26 mouse cellular contexts compared by ENCODE assay signal in genomic region chr4:154226678-154227077, GRCm38 (mm10). TPM values are rescaled to one million over a fixed set of nuclear protein-coding genes. Genes with fewer than 3 reads are reported as not detected.
DNase-seq lines count a peak whose midpoint lies in the region; ATAC-seq and TF ChIP-seq lines count a peak whose summit lies in the region.
"Had no signal": no experiment of that assay in that cellular context is flagged by ENCODE, and none has a peak within 500 bp of the region (broad histone marks: within the 10 kb centered on the region; RNA-seq: fewer than 3 reads in every experiment).

No protein-coding gene starts in this region.

- H3K27ac ChIP-seq in heart, embryonic 13.5 days (replicated peaks) = peak overlapping the region; percentile 41; the same call in 1 of the 2 replicates
- no peak overlapping the region for H3K27ac ChIP-seq in hindbrain, postnatal 0 days
- no peak overlapping the region for H3K27ac ChIP-seq in hindbrain, embryonic 13.5 days
- H3K27ac ChIP-seq in embryonic facial prominence, embryonic 14.5 days (replicated peaks; ENCODE audit: low read depth, low read length) = no peak overlapping the region
- H3K27ac ChIP-seq in intestine, embryonic 16.5 days (ENCODE audit: low read length) = no peak overlapping the region
- H3K27ac ChIP-seq: embryonic facial prominence, embryonic 12.5 days; gastrocnemius, adult 2 months had no signal

- peak; percentile 18; the same call in 1 of the 2 replicates for TF ChIP-seq CTCF in hindbrain, postnatal 0 days (IDR thresholded peaks at IDR 0.05; ENCODE audit: low read depth)

- no peak for ATAC-seq in heart, embryonic 13.5 days (ENCODE audit: extremely low read depth, insufficient number of reproducible peaks, low FRiP score, low TSS enrichment)
- ATAC-seq in hindbrain, postnatal 0 days = no peak
- no peak for ATAC-seq in hindbrain, embryonic 13.5 days (ENCODE audit: low FRiP score)
- no peak for ATAC-seq in embryonic facial prominence, embryonic 14.5 days (ENCODE audit: low read depth)
- no peak for ATAC-seq in intestine, embryonic 16.5 days
- ATAC-seq: CD4-positive, CD25-positive, alpha-beta regulatory T cell, adult 4 months; forebrain, embryonic 14.5 days; forebrain, postnatal 0 days; hindbrain, embryonic 16.5 days; inflammation-experienced regulatory T-cells, adult 6 months; intestine, postnatal 0 days; Patski had no signal

- H3K9ac ChIP-seq in heart, embryonic 13.5 days = no peak overlapping the region
- no peak overlapping the region for H3K9ac ChIP-seq in hindbrain, postnatal 0 days (replicated peaks; ENCODE audit: low read length)
- no peak overlapping the region for H3K9ac ChIP-seq in hindbrain, embryonic 13.5 days
- 0 out of 2 replicates have a peak overlapping the region, but pooled peaks have one; percentile 30 for H3K9ac ChIP-seq in embryonic facial prominence, embryonic 14.5 days (ENCODE audit: low read depth, low read length)
- no peak overlapping the region for H3K9ac ChIP-seq in intestine, embryonic 16.5 days (ENCODE audit: low read depth, low read length)
- H3K9ac ChIP-seq: embryonic facial prominence, embryonic 12.5 days; forebrain, postnatal 0 days; heart, embryonic 12.5 days had no signal

- intact Hi-C loops in heart, postnatal 36 days (cut with DNase I) = no loop called here

- WGBS in heart, embryonic 13.5 days = 72% methylated on average over 11 of the region's 11 CpGs
- 51% methylated on average over 11 of the region's 11 CpGs for WGBS in hindbrain, postnatal 0 days
- 82% methylated on average over 11 of the region's 11 CpGs for WGBS in hindbrain, embryonic 13.5 days
- 70% methylated on average over 11 of the region's 11 CpGs for WGBS in embryonic facial prominence, embryonic 14.5 days
- 79% methylated on average over 11 of the region's 11 CpGs for WGBS in intestine, embryonic 16.5 days

- H3K36me3 ChIP-seq in heart, embryonic 13.5 days = no peaks in the 10 kb centered on the region
- H3K36me3 ChIP-seq in hindbrain, postnatal 0 days (ENCODE audit: insufficient read depth, low read length) = no peaks in the 10 kb centered on the region
- H3K36me3 ChIP-seq in hindbrain, embryonic 13.5 days = no peaks in the 10 kb centered on the region
- no peaks in the 10 kb centered on the region for H3K36me3 ChIP-seq in embryonic facial prominence, embryonic 14.5 days (ENCODE audit: control insufficient read depth, insufficient read depth, low read length)
- H3K36me3 ChIP-seq in intestine, embryonic 16.5 days (ENCODE audit: control insufficient read depth, insufficient read depth, low read length) = no peaks in the 10 kb centered on the region
- H3K36me3 ChIP-seq: embryonic facial prominence, embryonic 12.5 days; heart, embryonic 12.5 days had no signal

- 0 out of 2 replicates have a peak, but pooled peaks cover 7% of the 10 kb centered on the region for H3K27me3 ChIP-seq in heart, embryonic 13.5 days (replicated peaks)
- H3K27me3 ChIP-seq in hindbrain, postnatal 0 days (ENCODE audit: insufficient read depth, low read length) = no peaks in the 10 kb centered on the region
- no peaks in the 10 kb centered on the region for H3K27me3 ChIP-seq in hindbrain, embryonic 13.5 days
- no peaks in the 10 kb centered on the region for H3K27me3 ChIP-seq in embryonic facial prominence, embryonic 14.5 days (replicated peaks; ENCODE audit: control insufficient read depth, insufficient read depth, low read length)
- H3K27me3 ChIP-seq in intestine, embryonic 16.5 days (replicated peaks; ENCODE audit: control insufficient read depth, insufficient read depth, low read length) = no peaks in the 10 kb centered on the region
- H3K27me3 ChIP-seq: embryonic facial prominence, embryonic 12.5 days; heart, embryonic 12.5 days; Patski had no signal

- H3K4me1 ChIP-seq in heart, embryonic 13.5 days = peaks cover 84% of the 10 kb centered on the region
- H3K4me1 ChIP-seq in hindbrain, postnatal 0 days (ENCODE audit: insufficient read depth, low read length) = peaks cover 16% of the 10 kb centered on the region
- H3K4me1 ChIP-seq in hindbrain, embryonic 13.5 days (replicated peaks) = peaks cover 36% of the 10 kb centered on the region
- H3K4me1 ChIP-seq in embryonic facial prominence, embryonic 14.5 days (ENCODE audit: control insufficient read depth, insufficient read depth, low read length) = peaks cover 60% of the 10 kb centered on the region
- H3K4me1 ChIP-seq in intestine, embryonic 16.5 days (ENCODE audit: control insufficient read depth, insufficient read depth, low read length) = peaks cover 11% of the 10 kb centered on the region; the same call in 1 of the 2 replicates

- no peaks in the 10 kb centered on the region for H3K9me3 ChIP-seq in heart, embryonic 13.5 days
- no peaks in the 10 kb centered on the region for H3K9me3 ChIP-seq in hindbrain, postnatal 0 days (ENCODE audit: low read length)
- no peaks in the 10 kb centered on the region for H3K9me3 ChIP-seq in hindbrain, embryonic 13.5 days
- H3K9me3 ChIP-seq in embryonic facial prominence, embryonic 14.5 days (ENCODE audit: control insufficient read depth, low read length) = no peaks in the 10 kb centered on the region
- no peaks in the 10 kb centered on the region for H3K9me3 ChIP-seq in intestine, embryonic 16.5 days (ENCODE audit: control insufficient read depth, low read length)
- H3K9me3 ChIP-seq: embryonic facial prominence, embryonic 12.5 days; heart, embryonic 12.5 days had no signal

- no peak overlapping the region for H3K4me2 ChIP-seq in heart, embryonic 13.5 days
- no peak overlapping the region for H3K4me2 ChIP-seq in hindbrain, postnatal 0 days (ENCODE audit: low read depth, low read length)
- H3K4me2 ChIP-seq in hindbrain, embryonic 13.5 days = no peak overlapping the region
- H3K4me2 ChIP-seq in embryonic facial prominence, embryonic 14.5 days (ENCODE audit: low read depth, low read length) = no peak overlapping the region
- no peak overlapping the region for H3K4me2 ChIP-seq in intestine, embryonic 16.5 days (ENCODE audit: low read depth, low read length)
- H3K4me2 ChIP-seq: embryonic facial prominence, embryonic 12.5 days; heart, embryonic 12.5 days had no signal

- no peak overlapping the region for H3K4me3 ChIP-seq in heart, embryonic 13.5 days
- no peak overlapping the region for H3K4me3 ChIP-seq in hindbrain, postnatal 0 days (ENCODE audit: low read length)
- no peak overlapping the region for H3K4me3 ChIP-seq in hindbrain, embryonic 13.5 days
- no peak overlapping the region for H3K4me3 ChIP-seq in embryonic facial prominence, embryonic 14.5 days (ENCODE audit: low read depth, low read length)
- no peak overlapping the region for H3K4me3 ChIP-seq in intestine, embryonic 16.5 days (ENCODE audit: low read length)
- H3K4me3 ChIP-seq: embryonic facial prominence, embryonic 12.5 days; erythroblast, embryonic 14.5 days; gastrocnemius, adult 2 months; heart, embryonic 12.5 days had no signal

- DNase-seq in heart, postnatal 36 days = no peak
- no peak for DNase-seq in hindbrain, postnatal 0 days (ENCODE audit: low spot score)
- DNase-seq in Muller cell, postnatal 12 days (ENCODE audit: inconsistent ontology term) = peak; percentile 61
- no peak for DNase-seq in embryonic facial prominence, embryonic 14.5 days (ENCODE audit: low spot score)
- DNase-seq in adrenal gland, postnatal 4 days (ENCODE audit: low spot score in 2 of 2) = no peak
- DNase-seq: adrenal gland, postnatal 10 days; adrenal gland, postnatal 36 days; cerebellum, adult 11 months; cerebellum, adult 2 months; forebrain, postnatal 0 days; gastrocnemius, adult 2 months; gastrocnemius, postnatal 14 days; heart, adult 11 months; kidney, adult 2 months had no signal

RNA-seq across cellular contexts. Expression of gene Megf6, which starts 56.1 kb away (rescaled TPM):
- 25.9 and 28.4 TPM in 2 replicates for polyA plus RNA-seq in heart, embryonic 13.5 days (2015; fragmentation: Nextera tagmentation; extraction: Ambion mirVana)
- 1 to 10 TPM; 5.4 to 8.0 TPM for total RNA-seq in heart, postnatal 36 days (2021)
- total RNA-seq in hindbrain, postnatal 0 days (2014; rRNA removed) = 40.5 and 54.8 TPM in 2 replicates
- polyA plus RNA-seq in hindbrain, postnatal 0 days (2015; fragmentation: Nextera tagmentation; extraction: Ambion mirVana) = 7.0 and 7.2 TPM in 2 replicates
- 9.6 and 10.2 TPM in 2 replicates for polyA plus RNA-seq in hindbrain, embryonic 13.5 days (2015; fragmentation: Nextera tagmentation; extraction: Ambion mirVana)
- 91.2 and 97.2 TPM in 2 replicates for polyA plus RNA-seq in embryonic facial prominence, embryonic 14.5 days (2014; fragmentation: Nextera tagmentation; extraction: Ambion mirVana)
- 10 to 100 TPM; 18.0 to 19.6 TPM for total RNA-seq in adrenal gland, postnatal 4 days (2021)
- polyA plus RNA-seq in intestine, embryonic 16.5 days (2015; fragmentation: Nextera tagmentation; extraction: Ambion mirVana) = 10.3 and 12.0 TPM in 2 replicates
- polyA plus RNA-seq: CD4-positive, CD25-positive, alpha-beta regulatory T cell, adult 4 months; inflammation-experienced regulatory T-cells, adult 6 months had no signal
